Mouse (Mus musculus): ENCODE data around the gene Dync1li1. TPM values are rescaled to one million over a fixed set of nuclear protein-coding genes. Genes with fewer than 3 reads are reported as not detected.
"Not testable (repeated sequence)": the region's sequence is repeated elsewhere in the genome, so short reads cannot be mapped to it uniquely, and the experiment has no call there.

Dync1li1 gene
- total RNA-seq (2015; ENCODE audit: low replicate concordance): 13.3 and 14.6 TPM in 2 replicates
- total RNA-seq (2017; ENCODE audit: low replicate concordance): 19.1 and 19.7 TPM in 2 replicates

GRCm38 (mm10) chr9:114688252-114688952, at the start of gene Dync1li1:
Gene Dync1li1 (plus strand): TSS chr9:114688790.
- peak; percentile 94 for ATAC-seq (replicated peaks; ENCODE audit: low FRiP score, poor library complexity, severe bottlenecking)

- no peak for ATAC-seq (replicated peaks; ENCODE audit: low FRiP score, poor library complexity, severe bottlenecking)
These were observed 49.3 kb upstream of the Dync1li1 start for GRCm38 (mm10) chr9:114639186-114639748.

- peak; percentile 99 for ATAC-seq (replicated peaks; ENCODE audit: low FRiP score, poor library complexity, severe bottlenecking)
These were observed 48.5 kb upstream of the Dync1li1 start, which contains the start of gene Cnot10 for GRCm38 (mm10) chr9:114639839-114640646. Gene Cnot10 (minus strand): TSS chr9:114640184.

GRCm38 (mm10) chr9:114646556-114647505, 41.8 kb upstream of the Dync1li1 start:
- no peak for ATAC-seq (replicated peaks; ENCODE audit: low FRiP score, poor library complexity, severe bottlenecking)

- no peak for ATAC-seq (replicated peaks; ENCODE audit: low FRiP score, poor library complexity, severe bottlenecking)
These were observed 40.8 kb upstream of the Dync1li1 start for GRCm38 (mm10) chr9:114647506-114648432.

- not testable (repeated sequence) for ATAC-seq (replicated peaks; ENCODE audit: low FRiP score, poor library complexity, severe bottlenecking)
These were observed 40.1 kb upstream of the Dync1li1 start for GRCm38 (mm10) chr9:114648472-114648871.

GRCm38 (mm10) chr9:114649371-114649770, 39.2 kb upstream of the Dync1li1 start:
- no peak for ATAC-seq (replicated peaks; ENCODE audit: low FRiP score, poor library complexity, severe bottlenecking)

GRCm38 (mm10) chr9:114650938-114651634, 37.5 kb upstream of the Dync1li1 start:
- no peak for ATAC-seq (replicated peaks; ENCODE audit: low FRiP score, poor library complexity, severe bottlenecking)

- no peak for ATAC-seq (replicated peaks; ENCODE audit: low FRiP score, poor library complexity, severe bottlenecking)
These were observed 33.2 kb upstream of the Dync1li1 start for GRCm38 (mm10) chr9:114655356-114655755.

GRCm38 (mm10) chr9:114656701-114657100, 31.9 kb upstream of the Dync1li1 start:
- no peak for ATAC-seq (replicated peaks; ENCODE audit: low FRiP score, poor library complexity, severe bottlenecking)

GRCm38 (mm10) chr9:114660506-114660905, 28.1 kb upstream of the Dync1li1 start:
- no peak for ATAC-seq (replicated peaks; ENCODE audit: low FRiP score, poor library complexity, severe bottlenecking)

GRCm38 (mm10) chr9:114660983-114661382, 27.6 kb upstream of the Dync1li1 start:
- no peak for ATAC-seq (replicated peaks; ENCODE audit: low FRiP score, poor library complexity, severe bottlenecking)

GRCm38 (mm10) chr9:114661991-114662390, 26.6 kb upstream of the Dync1li1 start:
- no peak for ATAC-seq (replicated peaks; ENCODE audit: low FRiP score, poor library complexity, severe bottlenecking)

- no peak for ATAC-seq (replicated peaks; ENCODE audit: low FRiP score, poor library complexity, severe bottlenecking)
These were observed 24.8 kb upstream of the Dync1li1 start for GRCm38 (mm10) chr9:114663782-114664181.

- no peak for ATAC-seq (replicated peaks; ENCODE audit: low FRiP score, poor library complexity, severe bottlenecking)
These were observed 21.7 kb upstream of the Dync1li1 start for GRCm38 (mm10) chr9:114666858-114667257.

- no peak for ATAC-seq (replicated peaks; ENCODE audit: low FRiP score, poor library complexity, severe bottlenecking)
These were observed 20.5 kb upstream of the Dync1li1 start for GRCm38 (mm10) chr9:114668047-114668446.

- ATAC-seq (replicated peaks; ENCODE audit: low FRiP score, poor library complexity, severe bottlenecking): no peak
These were observed 19.6 kb upstream of the Dync1li1 start for GRCm38 (mm10) chr9:114669011-114669410.

- ATAC-seq (replicated peaks; ENCODE audit: low FRiP score, poor library complexity, severe bottlenecking): no peak
These were observed 16.6 kb upstream of the Dync1li1 start for GRCm38 (mm10) chr9:114671946-114672345.

Data from erythroblast, adult 5-6 weeks (primary cell).